Mouse (Mus musculus) urinary bladder, postnatal 4 days (tissue): ENCODE data around the gene Ahcyl2.

Experiments
- DNase-seq, 2 experiments: peaks; one replicate each; pipeline ENCODE4 v3.0.0; 2021 to 2022; ENCODE audit warnings: low spot score in 2 of 2

Gene Ahcyl2

GRCm38 (mm10) chr6:29770672-29771321 is 3.0 kb downstream of the Ahcyl2 start:
- no peak for DNase-seq

- no peak for DNase-seq
Observed at GRCm38 (mm10) chr6:29772236-29772635, 4.4 kb downstream of the Ahcyl2 start.

- no peak for DNase-seq
Observed at GRCm38 (mm10) chr6:29774161-29774560, 6.3 kb downstream of the Ahcyl2 start.

GRCm38 (mm10) chr6:29775609-29776008 is 7.8 kb downstream of the Ahcyl2 start:
- DNase-seq = no peak

- no peak for DNase-seq
Observed at GRCm38 (mm10) chr6:29776542-29777237, 8.9 kb downstream of the Ahcyl2 start.

- no peak for DNase-seq
Observed at GRCm38 (mm10) chr6:29777238-29777555, 9.4 kb downstream of the Ahcyl2 start.

GRCm38 (mm10) chr6:29780082-29780481 is 12.3 kb downstream of the Ahcyl2 start:
- DNase-seq = no peak

- DNase-seq = no peak
Observed at GRCm38 (mm10) chr6:29780571-29780970, 12.8 kb downstream of the Ahcyl2 start.

GRCm38 (mm10) chr6:29782239-29782638 is 14.4 kb downstream of the Ahcyl2 start:
- DNase-seq = no peak

GRCm38 (mm10) chr6:29783960-29784359 is 16.1 kb downstream of the Ahcyl2 start:
- no peak for DNase-seq

- no peak for DNase-seq
Observed at GRCm38 (mm10) chr6:29784413-29785021, 16.7 kb downstream of the Ahcyl2 start.

- no peak for DNase-seq
Observed at GRCm38 (mm10) chr6:29785759-29786158, 17.9 kb downstream of the Ahcyl2 start.

GRCm38 (mm10) chr6:29788779-29789350 is 21.1 kb downstream of the Ahcyl2 start:
- DNase-seq = no peak

- DNase-seq = no peak
Observed at GRCm38 (mm10) chr6:29790014-29790698, 22.3 kb downstream of the Ahcyl2 start.

- DNase-seq = no peak
Observed at GRCm38 (mm10) chr6:29793520-29793919, 25.7 kb downstream of the Ahcyl2 start.

- DNase-seq = no peak
Observed at GRCm38 (mm10) chr6:29794582-29794981, 26.8 kb downstream of the Ahcyl2 start.

GRCm38 (mm10) chr6:29802979-29803378 is 35.2 kb downstream of the Ahcyl2 start:
- DNase-seq = no peak

- DNase-seq = no peak
Observed at GRCm38 (mm10) chr6:29804006-29804405, 36.2 kb downstream of the Ahcyl2 start.

- no peak for DNase-seq
Observed at GRCm38 (mm10) chr6:29805381-29805780, 37.6 kb downstream of the Ahcyl2 start.

GRCm38 (mm10) chr6:29812076-29812475 is 44.3 kb downstream of the Ahcyl2 start:
- no peak for DNase-seq

GRCm38 (mm10) chr6:29812651-29813050 is 44.8 kb downstream of the Ahcyl2 start:
- DNase-seq = no peak

GRCm38 (mm10) chr6:29814616-29815015 is 46.8 kb downstream of the Ahcyl2 start:
- no peak for DNase-seq
